Mouse (Mus musculus) olfactory bulb, adult 2 months (tissue): ENCODE measurements around the gene Mia3.

Source experiments
- CTCF ChIP-seq: fragments of 200-500 bp; IDR thresholded peaks from 2 replicates; pipeline ENCODE4 v1.5.1; 2012; ENCODE audit warnings: low read depth, mild to moderate bottlenecking, low read length, moderate library complexity; ENCODE audit not compliant: insufficient read depth
- POLR2A ChIP-seq: fragments of 200-500 bp; IDR thresholded peaks from 2 replicates; pipeline ENCODE4 v1.6.1; 2012; ENCODE audit warnings: mild to moderate bottlenecking, low read depth, low read length, moderate library complexity; ENCODE audit not compliant: insufficient read depth

DNA sequence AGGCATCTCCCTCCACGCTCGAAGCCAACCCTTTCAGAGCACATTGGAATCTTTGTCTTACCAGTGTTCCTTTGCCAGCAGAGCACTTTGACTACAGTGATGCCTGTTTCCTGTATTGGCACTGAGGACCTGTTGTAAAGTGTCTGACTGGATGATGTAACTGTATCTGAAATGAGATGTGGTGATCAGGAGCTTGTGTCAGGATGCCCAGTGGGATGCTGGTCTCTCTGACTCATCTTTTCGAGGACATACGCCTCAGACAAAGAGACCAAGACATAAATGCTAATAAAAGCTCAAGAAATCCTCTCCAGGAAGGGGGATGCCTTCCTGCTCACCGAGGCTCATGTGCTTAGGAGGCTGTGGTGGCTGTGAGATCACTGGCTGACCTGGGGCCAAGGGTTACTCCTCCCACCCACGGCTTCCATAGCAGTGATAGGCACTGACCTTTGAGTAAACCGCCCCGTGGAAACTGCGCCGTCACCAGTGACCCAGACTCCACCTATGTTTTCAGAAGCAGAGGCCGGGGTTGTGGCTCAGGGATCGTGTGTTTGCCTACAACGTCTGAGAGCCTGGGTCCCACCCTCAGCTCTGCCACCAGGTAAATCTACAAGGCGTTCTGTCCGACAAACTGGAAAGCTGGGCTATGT is 44.9 kb upstream of the Mia3 start:
- TF ChIP-seq CTCF (no peak), POLR2A (no peak)
